Mouse (Mus musculus) adrenal gland, adult 18-20 months (tissue): ENCODE measurements at regions not wholly inside any gene's neighbourhood (a gene's known extent, or its start where the extent isn't known, plus 50 kb on each side); places are given as distances from the start of the nearest gene placed in this dataset.
"Not testable (repeated sequence)": the region's sequence is repeated elsewhere in the genome, so short reads cannot be mapped to it uniquely, and the experiment has no call there.

Experiments used
- DNase-seq, 2 experiments: peaks; one replicate each; pipeline ENCODE4 v3.0.0; 2021 to 2022; ENCODE audit warnings: low spot score in 2 of 2

DNA sequence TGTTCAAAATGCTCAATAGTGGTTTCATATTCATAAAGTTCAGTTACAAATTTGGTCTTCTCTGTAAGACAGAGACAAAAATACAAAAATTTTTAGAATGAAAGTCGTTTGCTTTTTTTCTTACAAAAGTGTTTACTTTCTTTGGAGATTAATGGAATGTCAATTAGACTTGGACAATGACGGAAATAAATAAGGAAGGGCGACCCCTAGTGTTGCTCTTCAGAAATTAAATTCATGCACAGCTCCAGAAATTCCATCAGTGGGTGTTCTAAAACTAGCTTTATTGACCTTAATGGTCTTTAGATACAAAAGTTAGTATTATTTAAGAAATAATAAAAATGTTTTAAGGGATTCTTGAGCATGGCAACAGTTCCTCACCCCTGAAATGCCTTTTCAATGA, 141.8 kb upstream of the Lama2 start:
- no peak for DNase-seq

DNA sequence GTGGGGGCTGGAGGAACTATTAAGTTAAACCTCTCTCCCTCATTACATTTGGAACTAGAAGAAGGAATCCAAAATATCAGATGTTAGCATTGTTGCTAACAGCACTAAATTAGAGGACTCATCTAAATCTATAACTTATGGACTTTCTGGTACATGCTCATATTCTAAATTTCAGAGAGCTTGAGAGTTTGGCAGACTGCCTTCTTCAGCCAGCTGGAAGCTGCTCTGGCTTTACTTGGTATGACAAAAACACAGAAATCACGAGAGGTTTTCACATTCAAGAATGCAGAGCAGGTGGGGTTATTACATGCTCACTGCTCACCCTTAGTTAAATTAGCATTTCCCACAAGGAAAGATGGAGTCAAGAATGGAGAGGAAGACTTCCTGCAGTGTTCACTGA, 182.8 kb upstream of the Lama2 start:
- DNase-seq, result no peak

DNA sequence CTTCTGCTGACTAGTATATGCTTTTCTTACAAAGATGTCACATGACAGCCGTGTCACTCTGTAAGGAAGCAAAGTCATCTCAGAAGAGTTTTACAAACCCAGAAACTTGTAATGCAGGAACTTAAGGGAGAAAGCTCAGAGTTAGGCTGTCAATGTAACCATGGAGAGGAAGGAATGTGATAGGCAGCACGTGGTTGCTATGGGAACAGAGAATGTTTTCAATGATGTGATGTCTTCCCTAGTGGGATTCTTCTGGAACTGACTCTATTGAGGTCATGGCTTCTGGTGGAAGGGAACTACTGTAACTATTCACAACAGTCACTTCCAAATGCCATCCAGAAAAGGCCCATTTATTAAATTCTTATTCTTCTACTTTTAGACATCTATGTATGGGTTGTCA, 190.0 kb upstream of the Lama2 start:
- DNase-seq, result no peak

DNA sequence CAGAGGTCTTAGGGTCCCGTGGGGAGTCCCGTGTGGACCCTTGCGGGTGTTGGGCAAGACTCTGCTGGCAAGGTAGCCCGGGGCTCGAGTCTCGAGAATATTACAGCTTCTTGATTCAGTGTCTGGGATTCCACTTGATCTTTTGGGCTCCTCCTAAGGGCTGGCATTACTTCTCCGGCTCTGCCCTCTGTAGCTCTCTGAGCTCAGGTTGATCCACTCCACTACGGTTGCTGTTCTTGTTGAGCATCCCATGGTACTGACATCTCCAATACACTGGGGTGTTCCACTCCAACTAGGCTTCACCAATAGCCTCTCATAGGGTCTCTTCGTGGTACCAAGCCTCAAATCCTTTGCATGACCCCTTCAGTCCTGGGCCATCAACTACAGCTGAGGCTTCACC, 206.1 kb upstream of the Lama2 start:
- not testable (repeated sequence) for DNase-seq

DNA sequence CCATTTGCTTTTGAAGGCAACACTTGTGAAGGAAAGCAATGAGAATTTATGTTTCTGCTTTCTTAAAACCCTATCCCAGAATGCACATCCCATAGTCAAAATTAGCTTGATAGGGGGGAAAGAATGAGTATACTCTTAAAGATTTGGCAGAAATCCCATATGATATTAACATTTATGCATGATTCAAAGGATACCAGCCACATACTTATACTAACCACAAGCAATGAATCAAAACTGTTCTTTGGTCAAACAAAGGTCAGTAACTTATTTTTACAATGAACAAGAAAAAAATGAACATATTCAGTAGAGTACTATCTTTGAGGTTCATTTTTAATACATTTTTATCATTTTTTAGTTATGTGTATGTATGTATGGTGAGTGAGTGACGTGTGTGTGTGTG, 208.8 kb upstream of the Lama2 start:
- no peak for DNase-seq

DNA sequence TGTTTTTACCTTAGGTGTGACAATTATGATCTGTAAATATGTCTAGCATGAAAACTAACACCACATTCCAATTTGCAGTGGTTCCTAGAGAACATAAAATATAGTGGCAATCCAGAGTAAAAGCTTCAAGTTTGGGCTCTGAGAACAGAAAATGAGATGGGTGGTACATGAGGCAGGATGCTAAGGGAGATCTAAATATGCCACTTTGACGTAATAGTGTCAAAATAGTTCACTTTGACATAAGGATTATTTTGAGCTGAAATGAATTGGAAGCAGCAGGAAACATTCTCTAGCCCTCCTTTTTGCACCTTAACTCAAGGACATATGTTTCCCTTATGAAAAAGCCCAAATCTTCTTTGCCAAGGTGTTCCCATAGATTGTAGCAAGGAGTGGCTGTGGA, 219.1 kb upstream of the Lama2 start:
- DNase-seq, result no peak

DNA sequence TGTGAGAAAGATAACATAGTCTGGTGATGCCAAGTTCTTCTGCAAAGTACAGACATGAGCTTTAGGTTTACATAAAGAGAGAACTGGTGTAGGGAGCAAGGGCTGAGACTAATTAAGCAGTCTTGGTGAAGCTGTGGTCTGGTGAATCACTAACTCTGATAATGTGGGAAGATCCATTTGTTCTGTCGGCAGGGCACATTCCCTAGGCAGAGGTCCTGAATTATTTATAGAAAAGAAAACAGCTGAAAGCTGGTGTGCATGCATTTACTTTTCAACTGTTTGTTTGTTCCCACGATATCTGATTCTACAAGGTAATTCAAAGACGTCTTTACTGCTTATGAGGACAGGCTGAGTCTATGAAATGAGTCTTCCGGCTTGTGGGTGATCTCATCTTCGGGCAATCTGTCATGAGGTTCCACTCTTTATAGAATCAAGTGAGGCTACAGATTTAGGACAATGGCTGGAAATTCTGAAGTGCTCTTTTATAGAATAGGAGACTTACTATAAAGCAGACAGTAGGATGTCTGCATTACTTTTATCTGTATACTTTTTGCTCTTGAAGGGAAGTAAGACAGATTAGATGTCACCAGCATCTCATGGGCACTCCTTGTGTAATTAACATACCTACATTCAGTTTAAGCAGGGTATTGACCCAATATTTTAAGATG, 221.6 kb upstream of the Lama2 start:
- DNase-seq, result no peak

DNA sequence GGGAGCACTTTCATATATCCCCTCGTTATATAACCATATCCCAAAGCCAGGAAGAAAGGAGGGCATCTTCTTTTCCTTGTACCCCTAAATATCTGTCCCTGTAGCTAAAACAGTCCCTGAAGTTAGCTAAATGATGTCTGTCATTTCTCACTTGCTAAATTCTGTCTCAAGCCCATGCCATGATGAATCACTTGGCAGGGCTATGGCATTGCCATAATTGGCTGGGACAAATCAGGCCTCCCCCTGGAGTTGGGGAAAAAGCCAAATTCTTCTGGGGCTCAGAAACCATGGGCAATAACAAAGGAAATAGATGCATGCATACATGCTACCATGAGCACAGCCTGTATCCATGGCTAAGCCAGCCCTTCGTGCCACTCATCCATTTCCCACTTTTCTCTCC, 223.5 kb upstream of the Lama2 start:
- DNase-seq, result no peak

DNA sequence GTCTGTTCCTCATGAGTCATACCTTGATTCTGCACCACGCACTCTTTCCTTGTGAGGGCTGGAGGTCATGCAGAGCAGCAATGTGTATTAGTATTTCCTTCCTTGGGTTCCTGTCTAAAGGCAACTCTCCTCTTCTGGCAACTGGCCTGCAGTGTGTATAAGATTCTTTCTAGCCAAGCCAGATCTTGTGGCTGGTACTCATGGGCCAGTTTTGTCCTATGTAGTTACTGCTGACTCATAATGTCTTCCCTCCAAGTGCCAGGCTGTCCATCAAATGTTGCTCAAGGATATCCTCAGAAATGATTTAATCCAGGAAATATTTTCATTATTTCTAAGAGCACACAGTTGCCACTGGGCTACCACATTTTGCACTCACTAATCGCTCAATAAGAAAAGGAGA, 211.0 kb upstream of the Ptprk start:
- peak in 1 of 2 experiments; percentile 2 for DNase-seq

DNA sequence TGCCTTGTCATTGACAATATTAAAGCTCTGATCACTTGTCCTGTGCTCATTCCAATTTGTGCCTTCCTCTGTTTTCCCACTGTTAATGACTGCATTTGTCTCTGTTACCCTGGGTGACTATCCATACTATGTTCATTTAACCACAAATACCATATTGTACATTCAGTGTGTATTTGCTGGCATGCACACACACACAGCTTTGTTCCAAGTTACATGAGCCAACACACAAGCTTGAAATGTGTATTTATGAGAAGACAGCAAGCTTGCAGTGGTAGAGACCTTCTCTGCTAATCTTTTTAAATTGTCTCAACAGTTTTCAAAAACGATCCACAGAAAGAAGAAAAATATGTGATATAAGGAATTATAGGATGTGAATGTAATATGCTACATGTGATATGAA, 193.8 kb upstream of the Ptprk start:
- DNase-seq, result no peak

DNA sequence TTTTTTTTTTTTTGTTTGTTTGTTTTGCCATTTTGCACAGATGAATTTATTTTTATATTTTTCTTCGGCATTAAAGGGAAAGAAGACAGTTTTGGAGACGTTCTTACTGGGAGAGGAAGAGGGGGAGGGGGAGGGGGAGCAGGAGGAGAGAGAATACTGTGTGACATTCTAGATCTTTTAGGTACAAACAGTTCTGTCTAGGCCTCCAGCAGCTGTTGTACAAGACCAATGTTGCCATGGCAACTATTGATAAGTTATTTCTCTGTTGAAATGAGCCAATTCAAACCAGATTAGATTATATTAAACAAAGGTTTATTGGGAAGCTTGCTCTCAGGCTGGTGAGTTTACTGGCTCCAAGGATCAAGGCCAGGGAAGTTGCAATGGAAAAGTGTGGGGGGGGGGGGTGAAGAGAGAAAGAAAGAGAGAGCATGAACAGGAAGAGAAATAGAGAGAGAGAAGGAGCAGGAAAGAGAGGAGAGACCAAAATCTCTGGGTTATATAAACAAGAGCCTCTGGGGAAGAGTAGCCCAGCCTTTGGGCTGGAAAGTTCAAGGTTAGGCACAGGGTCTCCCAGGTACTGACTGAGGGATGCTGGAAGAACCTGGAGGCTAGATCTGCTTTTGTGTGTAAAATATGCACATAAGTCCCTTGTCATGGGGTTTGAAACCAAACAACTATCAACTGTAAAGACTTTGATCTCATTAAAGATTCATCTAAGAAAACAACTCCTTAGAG, 182.7 kb upstream of the Ptprk start:
- DNase-seq, result no peak

DNA sequence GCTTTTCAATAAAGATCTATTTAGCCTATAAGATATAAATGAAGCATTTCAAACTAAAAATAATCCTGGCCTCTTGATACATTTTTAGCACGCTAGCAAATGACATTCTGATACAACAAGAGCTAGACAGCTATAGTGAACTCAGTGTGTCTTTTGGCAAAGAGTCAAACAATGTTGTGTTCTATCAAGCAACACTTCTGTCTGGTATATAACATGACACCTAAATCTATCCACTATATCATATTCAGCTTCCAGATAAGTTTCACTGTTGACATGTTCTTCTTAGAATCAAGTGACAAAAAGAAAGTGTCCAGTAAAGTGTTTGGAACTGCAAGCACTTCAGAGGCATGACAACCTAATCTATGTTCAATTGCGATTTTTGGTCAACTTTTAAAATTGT, 158.2 kb upstream of the Ptprk start:
- no peak for DNase-seq

DNA sequence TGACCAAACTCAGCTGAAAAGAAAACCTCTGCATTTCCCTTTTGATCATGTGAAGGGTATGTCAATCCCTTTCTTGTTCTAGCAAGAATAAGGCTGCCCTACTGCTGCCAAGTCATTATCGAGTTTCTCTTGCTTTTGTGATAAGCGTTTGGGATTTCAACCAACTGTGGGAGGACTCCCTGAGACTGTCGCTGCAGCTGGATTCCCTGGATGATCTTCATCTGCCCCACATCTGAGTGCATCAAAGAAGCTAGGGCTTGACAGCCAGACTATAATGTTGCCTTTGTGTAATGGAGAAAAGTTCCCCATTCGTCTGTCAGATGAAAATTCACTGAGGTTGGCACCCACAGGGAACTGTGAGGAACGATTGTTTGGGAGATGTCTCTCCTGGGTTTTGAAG, 147.4 kb upstream of the Ptprk start:
- DNase-seq, result no peak

DNA sequence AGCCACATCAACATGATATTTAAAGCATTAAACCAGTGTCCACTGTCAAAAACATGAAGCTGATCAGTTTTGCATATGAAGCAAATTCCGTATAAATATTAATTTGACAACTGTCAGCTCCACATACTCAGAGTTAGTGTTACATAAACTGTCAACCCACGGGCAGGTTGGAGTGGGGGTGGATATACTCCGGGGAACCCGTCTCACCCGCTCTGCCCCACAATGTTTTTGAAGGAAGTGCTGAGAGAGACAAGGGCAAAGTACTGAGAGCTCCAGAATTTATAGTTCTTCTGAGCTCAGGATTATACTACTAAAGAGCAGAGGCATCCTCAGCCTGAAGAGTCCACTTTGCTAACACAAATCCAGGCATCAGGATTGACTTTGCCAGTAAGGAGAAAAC, 132.5 kb upstream of the Ptprk start:
- DNase-seq, result no peak

DNA sequence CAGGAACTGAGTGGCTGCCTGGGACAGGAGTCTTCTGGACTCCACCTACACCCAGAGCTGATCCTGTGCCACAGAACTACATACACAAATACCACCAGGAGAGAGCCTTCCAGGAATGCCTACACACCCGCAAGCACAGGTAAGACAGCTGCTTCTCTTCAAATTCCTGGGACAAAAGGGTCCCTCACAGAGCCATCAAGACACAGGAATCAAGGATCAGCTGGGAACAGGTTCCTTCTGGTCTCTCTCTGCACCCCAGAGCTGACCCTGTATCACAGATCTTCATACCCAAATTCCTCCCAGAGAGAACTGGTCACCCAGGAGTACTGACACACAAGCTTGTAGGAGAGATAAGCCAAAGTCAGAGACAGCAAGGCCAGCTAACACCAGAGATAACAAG, 125.5 kb upstream of the Ptprk start:
- no peak for DNase-seq

DNA sequence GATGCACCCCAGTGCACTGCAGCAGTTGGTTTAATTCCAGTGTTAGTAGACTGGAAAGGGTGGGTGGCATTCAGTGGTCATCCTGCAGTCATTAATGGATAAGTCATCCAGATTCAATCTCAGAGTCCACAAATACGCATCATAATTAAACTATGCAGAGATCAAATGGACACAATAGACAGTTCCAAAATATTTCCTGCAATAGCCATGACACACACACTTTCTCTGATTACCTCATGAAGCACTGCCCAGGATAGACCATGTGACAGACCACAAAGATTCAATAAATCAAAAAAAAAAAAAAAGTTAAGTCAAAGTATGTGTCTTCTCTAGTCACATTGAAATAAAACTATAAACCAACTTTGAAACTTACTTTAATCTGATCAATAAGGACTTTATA, 106.4 kb upstream of the Ptprk start:
- DNase-seq, result no peak

DNA sequence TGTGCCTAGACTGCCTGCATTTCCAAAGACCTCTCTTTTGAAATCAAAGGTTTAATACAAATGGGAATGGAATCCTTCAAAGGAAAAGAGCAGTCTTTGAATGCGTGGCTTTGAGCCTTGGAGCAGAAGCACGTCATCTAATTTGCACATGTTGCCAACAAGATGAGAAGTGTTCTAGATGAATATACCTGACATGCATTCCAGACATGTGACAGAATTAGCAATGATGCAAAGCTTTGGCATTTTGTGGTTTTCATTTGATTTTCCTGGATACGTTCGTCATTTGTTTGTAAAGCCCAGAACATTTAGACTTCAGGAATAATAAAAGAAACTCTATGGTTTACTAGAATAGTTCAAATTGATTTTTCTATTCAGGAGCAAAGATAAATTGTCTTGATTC, 90.6 kb upstream of the Ptprk start:
- no peak for DNase-seq

DNA sequence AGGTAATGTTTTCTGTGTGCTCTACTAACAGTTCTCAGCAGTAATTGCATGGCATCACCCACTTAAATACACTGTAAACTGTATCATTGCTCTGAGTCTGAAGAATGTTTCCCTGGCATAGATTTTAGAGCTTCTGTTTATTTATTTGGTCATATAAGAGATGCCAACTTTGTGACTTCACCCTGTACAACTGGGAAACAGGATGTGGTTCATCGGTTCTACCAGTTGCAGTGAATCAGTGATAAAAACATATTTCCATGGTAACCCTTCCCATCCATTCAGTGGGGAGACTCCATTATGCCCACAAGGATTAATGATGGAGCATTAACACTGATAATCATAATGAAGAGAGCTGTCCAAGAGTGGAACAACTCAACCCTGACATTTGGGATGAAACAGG, 89.6 kb upstream of the Ptprk start:
- no peak for DNase-seq

DNA sequence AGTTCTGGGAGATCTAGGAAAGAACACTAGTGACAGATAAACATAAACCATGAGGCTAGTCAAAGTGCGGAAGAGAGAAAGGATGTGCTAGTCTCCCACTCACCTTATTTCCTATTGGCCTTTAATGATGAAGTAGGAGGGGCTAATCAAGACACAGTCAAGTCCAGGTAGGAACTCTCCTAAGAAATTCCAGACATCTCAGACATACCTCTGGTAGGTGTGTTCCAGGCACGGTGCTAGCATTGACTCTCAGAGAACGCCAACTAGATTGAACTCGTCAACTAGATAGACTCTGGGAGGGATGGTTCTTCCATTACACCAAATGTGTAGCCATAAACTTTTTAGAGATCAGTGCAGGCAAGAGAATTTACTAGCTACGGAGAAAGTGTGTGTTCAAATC, 87.6 kb upstream of the Ptprk start:
- no peak for DNase-seq

DNA sequence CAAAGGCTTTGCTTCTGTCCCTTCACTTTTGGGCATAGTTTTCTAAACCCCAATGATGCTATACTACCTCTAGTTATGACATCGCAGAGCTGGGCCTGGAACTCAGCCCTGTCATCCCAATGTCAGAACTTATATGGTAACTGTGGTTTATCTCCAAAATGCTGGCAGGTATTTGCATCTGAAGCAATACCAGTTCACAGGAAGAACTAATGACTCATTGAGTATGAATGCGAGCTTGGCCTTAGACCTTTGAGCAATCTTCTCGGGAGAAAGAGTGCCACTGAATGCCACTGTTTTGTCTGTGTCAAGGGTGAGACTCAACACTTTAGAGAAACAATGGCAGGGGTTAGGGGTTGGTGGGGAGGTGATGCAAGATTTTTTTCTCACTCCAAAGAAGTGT, 86.6 kb upstream of the Ptprk start:
- DNase-seq, result no peak

DNA sequence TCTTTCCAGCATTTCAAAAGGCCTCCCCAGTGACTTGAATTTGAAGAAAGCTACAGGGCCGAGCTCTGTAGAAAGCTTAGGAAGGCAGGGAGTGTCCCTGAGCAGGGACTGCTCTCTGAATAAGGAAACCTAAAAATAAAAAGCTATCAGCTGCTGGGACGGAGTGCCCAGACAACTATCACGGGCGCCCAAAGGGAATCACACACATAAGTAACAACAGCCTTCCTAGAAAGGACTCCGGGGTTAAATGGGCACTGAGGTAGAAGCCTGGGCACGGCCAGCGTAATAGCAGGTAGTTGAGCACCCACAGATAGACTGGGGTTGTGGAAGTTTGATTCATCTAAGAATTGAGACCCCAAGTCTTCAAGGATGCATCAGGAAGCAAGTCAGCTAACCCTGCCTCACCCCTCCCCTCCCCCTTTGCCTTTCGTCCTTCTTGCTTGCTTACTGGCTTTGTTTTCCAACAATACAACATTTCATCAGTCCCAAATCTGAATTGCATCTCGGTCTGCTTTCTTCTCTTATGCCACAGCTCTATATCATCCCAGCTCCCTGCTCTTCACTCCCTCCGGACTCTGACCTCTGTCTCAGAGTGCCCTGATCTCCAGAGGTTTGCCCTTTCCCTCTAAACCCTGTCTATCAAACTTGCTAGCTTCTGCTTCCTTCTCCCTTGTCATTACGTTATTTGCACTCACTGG, 84.1 kb upstream of the Ptprk start:
- no peak for DNase-seq

DNA sequence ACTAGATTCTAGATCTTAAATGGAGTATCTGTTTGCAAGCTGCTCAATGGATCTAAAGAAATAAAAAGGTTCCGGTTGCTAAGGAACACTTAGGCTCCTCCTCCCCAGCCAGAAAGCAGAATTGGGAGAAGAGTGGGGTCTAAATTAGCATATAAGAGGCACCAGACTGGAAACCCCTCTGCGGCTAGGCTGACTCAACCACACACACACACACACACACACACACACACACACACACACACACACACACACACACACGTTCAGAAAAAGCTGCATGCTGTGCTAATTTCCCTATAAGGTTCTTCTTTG, 83.6 kb upstream of the Ptprk start:
- no peak for DNase-seq
